Mouse (Mus musculus): ENCODE data around the gene Oas3. TPM values are rescaled to one million over a fixed set of nuclear protein-coding genes. Genes with fewer than 3 reads are reported as not detected.
A peak's percentile ranks its signal among the peaks of the same experiment; 100 is the strongest.

Gene Oas3
- polyA plus RNA-seq, 1 experiment from 2014 or later: 0.29 TPM

- 72% methylated on average over 2 of the region's 2 CpGs for WGBS
- H3K27me3 ChIP-seq (ENCODE audit: insufficient read depth, poor library complexity, severe bottlenecking): peaks cover 5% of the 10 kb centered on the region; the same call in 1 of the 2 replicates
- no peaks in the 10 kb centered on the region for H3K9me3 ChIP-seq
- peaks cover 7% of the 10 kb centered on the region; the same call in 1 of the 2 replicates for H3K4me1 ChIP-seq
- no peaks in the 10 kb centered on the region for H3K36me3 ChIP-seq
- no peak overlapping the region for H3K4me3 ChIP-seq
- DNase-seq (ENCODE audit: low spot score): no peak
- H3K27ac ChIP-seq: no peak overlapping the region
Measured at GRCm38 (mm10) chr5:120782446-120782845, 5.0 kb upstream of the Oas3 start.

- Histone ChIP-seq H3K27ac (no peak overlapping the region), H3K36me3 (no peaks in the 10 kb centered on the region), H3K4me3 (no peak overlapping the region), H3K27me3 (ENCODE audit: insufficient read depth, poor library complexity, severe bottlenecking) (peaks cover 5% of the 10 kb centered on the region; the same call in 1 of the 2 replicates), H3K9me3 (no peaks in the 10 kb centered on the region), H3K4me1 (peaks cover 11% of the 10 kb centered on the region)
- 71% methylated on average over 1 of the region's 1 CpGs for WGBS
- DNase-seq (ENCODE audit: low spot score): no peak
Measured at GRCm38 (mm10) chr5:120781646-120782045, 4.2 kb upstream of the Oas3 start.

DNA sequence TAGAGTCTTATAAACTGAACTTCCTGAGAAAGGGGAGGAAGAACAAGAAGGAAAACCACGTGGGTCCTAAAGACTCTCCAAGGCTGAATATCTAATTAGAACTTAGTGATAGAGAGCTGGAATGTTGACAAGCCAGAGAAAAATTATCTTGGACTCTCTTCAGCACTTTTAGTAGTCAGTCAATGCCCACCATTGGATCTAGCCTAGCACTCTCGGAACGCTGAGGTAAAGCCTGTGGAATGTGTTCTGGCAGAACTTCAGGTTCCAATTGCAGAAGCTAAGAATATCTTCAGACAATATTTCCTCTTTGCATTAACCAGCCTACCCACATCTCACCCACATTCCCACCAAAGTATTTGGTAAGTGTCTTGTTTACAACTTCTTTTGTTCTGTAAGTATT, 2.5 kb upstream of the Oas3 start:
- 27% methylated on average over 3 of the region's 3 CpGs for WGBS
- peaks cover 5% of the 10 kb centered on the region; the same call in 1 of the 2 replicates for H3K27me3 ChIP-seq (ENCODE audit: insufficient read depth, poor library complexity, severe bottlenecking)
- no peak overlapping the region for H3K4me3 ChIP-seq
- H3K27ac ChIP-seq: no peak overlapping the region
- no peaks in the 10 kb centered on the region for H3K9me3 ChIP-seq
- H3K36me3 ChIP-seq: no peaks in the 10 kb centered on the region
- H3K4me1 ChIP-seq: peaks cover 24% of the 10 kb centered on the region
- no peak for DNase-seq (ENCODE audit: low spot score)

DNA sequence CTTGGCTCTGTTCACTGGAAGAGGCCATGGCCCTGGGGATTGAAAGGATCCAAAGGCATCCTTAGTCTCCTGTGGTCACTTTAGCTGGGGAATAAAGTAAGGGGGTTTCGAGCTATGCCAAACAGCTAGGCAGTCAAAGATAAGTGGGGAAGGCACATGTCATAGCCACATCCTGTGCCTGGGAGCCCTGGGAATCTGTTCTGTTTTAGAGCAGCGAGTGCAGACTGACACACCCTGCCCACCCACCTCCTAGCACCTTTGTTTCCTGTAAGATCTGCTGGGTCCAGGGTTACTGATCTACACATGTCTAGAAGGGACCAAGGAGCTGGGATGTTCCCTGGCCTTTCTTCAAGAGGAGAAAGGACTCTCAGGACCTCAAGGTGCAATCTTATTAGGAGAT, 1.5 kb upstream of the Oas3 start:
- 52% methylated on average over 2 of the region's 2 CpGs for whole genome bisulfite sequencing
- no peak overlapping the region for H3K27ac ChIP-seq
- DNase-seq (ENCODE audit: low spot score): no peak
- no peak overlapping the region for H3K4me3 ChIP-seq
- peaks cover 5% of the 10 kb centered on the region; the same call in 1 of the 2 replicates for H3K27me3 ChIP-seq (ENCODE audit: insufficient read depth, poor library complexity, severe bottlenecking)
- H3K36me3 ChIP-seq: no peaks in the 10 kb centered on the region
- peaks cover 26% of the 10 kb centered on the region for H3K4me1 ChIP-seq
- H3K9me3 ChIP-seq: no peaks in the 10 kb centered on the region

GRCm38 (mm10) chr5:120776801-120777200, 660 bp downstream of the Oas3 start:
- Histone ChIP-seq H3K4me1 (peaks cover 26% of the 10 kb centered on the region), H3K27ac (no peak overlapping the region), H3K27me3 (ENCODE audit: insufficient read depth, poor library complexity, severe bottlenecking) (no peaks in the 10 kb centered on the region), H3K9me3 (no peaks in the 10 kb centered on the region), H3K4me3 (no peak overlapping the region), H3K36me3 (no peaks in the 10 kb centered on the region)
- WGBS: 77% methylated on average over 5 of the region's 5 CpGs
- no peak for DNase-seq (ENCODE audit: low spot score)

- peak overlapping the region; percentile 62; the same call in 1 of the 2 replicates for H3K27ac ChIP-seq
- H3K4me3 ChIP-seq: no peak overlapping the region
- H3K27me3 ChIP-seq (ENCODE audit: insufficient read depth, poor library complexity, severe bottlenecking): no peaks in the 10 kb centered on the region
- H3K4me1 ChIP-seq: peaks cover 26% of the 10 kb centered on the region
- H3K36me3 ChIP-seq: no peaks in the 10 kb centered on the region
- H3K9me3 ChIP-seq: no peaks in the 10 kb centered on the region
- 50% methylated on average over 14 of the region's 14 CpGs for WGBS
- DNase-seq (ENCODE audit: low spot score): no peak
Measured at GRCm38 (mm10) chr5:120775287-120775985, 2.0 kb downstream of the Oas3 start.

- Histone ChIP-seq H3K4me1 (no peaks in the 10 kb centered on the region), H3K9me3 (no peaks in the 10 kb centered on the region), H3K36me3 (no peaks in the 10 kb centered on the region), H3K27ac (no peak overlapping the region), H3K4me3 (no peak overlapping the region), H3K27me3 (ENCODE audit: insufficient read depth, poor library complexity, severe bottlenecking) (no peaks in the 10 kb centered on the region)
- no peak for DNase-seq (ENCODE audit: low spot score)
- 51% methylated on average over 3 of the region's 3 CpGs for WGBS
Measured at GRCm38 (mm10) chr5:120769396-120769795, 8.1 kb downstream of the Oas3 start.

- Histone ChIP-seq H3K9me3 (no peaks in the 10 kb centered on the region), H3K27ac (no peak overlapping the region), H3K4me1 (peaks cover 13% of the 10 kb centered on the region), H3K4me3 (no peak overlapping the region), H3K36me3 (no peaks in the 10 kb centered on the region), H3K27me3 (ENCODE audit: insufficient read depth, poor library complexity, severe bottlenecking) (no peaks in the 10 kb centered on the region)
- DNase-seq (ENCODE audit: low spot score): no peak
- 64% methylated on average over 8 of the region's 8 CpGs for WGBS
Measured at GRCm38 (mm10) chr5:120765010-120765409, 12.5 kb downstream of the Oas3 start.

GRCm38 (mm10) chr5:120761901-120762300, 15.6 kb downstream of the Oas3 start:
- WGBS: 14% methylated on average over 6 of the region's 6 CpGs
- H3K4me3 ChIP-seq: peak overlapping the region; percentile 15; the same call in 1 of the 2 replicates
- no peaks in the 10 kb centered on the region for H3K36me3 ChIP-seq
- peaks cover 13% of the 10 kb centered on the region for H3K4me1 ChIP-seq
- H3K27me3 ChIP-seq (ENCODE audit: insufficient read depth, poor library complexity, severe bottlenecking): peaks cover 13% of the 10 kb centered on the region; the same call in 1 of the 2 replicates
- no peak for DNase-seq (ENCODE audit: low spot score)
- no peaks in the 10 kb centered on the region for H3K9me3 ChIP-seq
- no peak overlapping the region for H3K27ac ChIP-seq

DNA sequence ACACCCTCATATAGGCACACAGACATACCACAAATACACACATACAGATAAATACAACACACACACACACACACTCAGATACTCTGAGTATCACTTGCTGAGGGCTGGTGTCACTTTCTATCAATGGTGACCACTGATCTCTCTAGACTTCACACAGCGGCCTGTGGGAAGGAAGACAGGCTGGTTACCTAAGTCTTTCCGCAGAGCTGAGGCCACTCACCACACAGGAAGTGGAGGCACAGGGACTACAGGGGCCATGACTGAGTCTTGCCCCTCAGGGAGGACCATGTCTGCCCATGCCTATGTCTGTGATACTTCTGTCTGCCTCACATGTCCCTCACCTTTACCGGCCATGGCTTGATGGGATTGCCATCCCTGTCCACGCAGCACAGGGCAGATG, 23.2 kb downstream of the Oas3 start:
- DNase-seq (ENCODE audit: low spot score): no peak
- H3K4me1 ChIP-seq: no peaks in the 10 kb centered on the region
- no peak overlapping the region for H3K4me3 ChIP-seq
- H3K9me3 ChIP-seq: no peaks in the 10 kb centered on the region
- peaks cover 20% of the 10 kb centered on the region; the same call in 1 of the 2 replicates for H3K27me3 ChIP-seq (ENCODE audit: insufficient read depth, poor library complexity, severe bottlenecking)
- no peaks in the 10 kb centered on the region for H3K36me3 ChIP-seq
- 82% methylated on average over 4 of the region's 4 CpGs for WGBS
- no peak overlapping the region for H3K27ac ChIP-seq

GRCm38 (mm10) chr5:120752786-120753185, 24.7 kb downstream of the Oas3 start:
- Histone ChIP-seq H3K4me3 (no peak overlapping the region), H3K4me1 (no peaks in the 10 kb centered on the region), H3K9me3 (no peaks in the 10 kb centered on the region), H3K36me3 (no peaks in the 10 kb centered on the region), H3K27me3 (ENCODE audit: insufficient read depth, poor library complexity, severe bottlenecking) (peaks cover 18% of the 10 kb centered on the region; the same call in 1 of the 2 replicates), H3K27ac (no peak overlapping the region)
- DNase-seq (ENCODE audit: low spot score): no peak
- WGBS: 72% methylated on average over 3 of the region's 3 CpGs

- Histone ChIP-seq H3K9me3 (no peaks in the 10 kb centered on the region), H3K4me3 (no peak overlapping the region), H3K27ac (no peak overlapping the region), H3K27me3 (ENCODE audit: insufficient read depth, poor library complexity, severe bottlenecking) (peaks cover 11% of the 10 kb centered on the region; the same call in 1 of the 2 replicates), H3K36me3 (no peaks in the 10 kb centered on the region), H3K4me1 (no peaks in the 10 kb centered on the region)
- no peak for DNase-seq (ENCODE audit: low spot score)
- WGBS: 73% methylated on average over 3 of the region's 3 CpGs
Measured at GRCm38 (mm10) chr5:120751206-120751605, 26.3 kb downstream of the Oas3 start.

- Histone ChIP-seq H3K9me3 (no peaks in the 10 kb centered on the region), H3K27me3 (ENCODE audit: insufficient read depth, poor library complexity, severe bottlenecking) (peaks cover 11% of the 10 kb centered on the region; the same call in 1 of the 2 replicates), H3K4me3 (no peak within 1 kb of the TSS), H3K27ac (no peak within 1 kb of the TSS), H3K36me3 (no peaks in the 10 kb centered on the region), H3K4me1 (no peaks in the 10 kb centered on the region)
- DNase-seq (ENCODE audit: low spot score): no peak
- 64% methylated on average over 5 of the region's 5 CpGs for WGBS
Measured at GRCm38 (mm10) chr5:120749688-120750087, 27.8 kb downstream of the Oas3 start, which contains the start of gene Oas2. Gene Oas2 (minus strand): TSS chr5:120749853.

All from heart, embryonic 10.5 days (tissue).